Mouse (Mus musculus): ENCODE measurements at regions not wholly inside any gene's neighbourhood (a gene's known extent, or its start where the extent isn't known, plus 50 kb on each side); places are given as distances from the start of the nearest gene placed in this dataset.

GRCm38 (mm10) chr2:128427181-128427880, 163.7 kb upstream of the Spdye4c start:
- Histone ChIP-seq H3K27me3 (ENCODE audit: control insufficient read depth, insufficient read depth, low read length) (no peaks in the 10 kb centered on the region), H3K27ac (ENCODE audit: control insufficient read depth, insufficient read depth, low read depth, low read length) (no peak overlapping the region), H3K4me3 (ENCODE audit: control insufficient read depth, low read depth, low read length) (no peak overlapping the region), H3K4me1 (ENCODE audit: control insufficient read depth, insufficient read depth, low read length) (no peaks in the 10 kb centered on the region), H3K36me3 (ENCODE audit: control insufficient read depth, insufficient read depth, low read length) (no peaks in the 10 kb centered on the region)
- TF ChIP-seq CTCF (IDR thresholded peaks at IDR 0.05; ENCODE audit: control insufficient read depth, insufficient read depth, insufficient replicate concordance, low read depth, low read length) (no peak), POLR2A (IDR thresholded peaks at IDR 0.05; ENCODE audit: control insufficient read depth, low read depth, low read length) (no peak)

GRCm38 (mm10) chr2:128428154-128428553, 162.9 kb upstream of the Spdye4c start:
- Histone ChIP-seq H3K36me3 (ENCODE audit: control insufficient read depth, insufficient read depth, low read length) (no peaks in the 10 kb centered on the region), H3K27me3 (ENCODE audit: control insufficient read depth, insufficient read depth, low read length) (no peaks in the 10 kb centered on the region), H3K27ac (ENCODE audit: control insufficient read depth, insufficient read depth, low read depth, low read length) (no peak overlapping the region), H3K4me1 (ENCODE audit: control insufficient read depth, insufficient read depth, low read length) (no peaks in the 10 kb centered on the region), H3K4me3 (ENCODE audit: control insufficient read depth, low read depth, low read length) (no peak overlapping the region)
- TF ChIP-seq CTCF (IDR thresholded peaks at IDR 0.05; ENCODE audit: control insufficient read depth, insufficient read depth, insufficient replicate concordance, low read depth, low read length) (no peak), POLR2A (IDR thresholded peaks at IDR 0.05; ENCODE audit: control insufficient read depth, low read depth, low read length) (no peak)

GRCm38 (mm10) chr2:128428651-128429633, 162.1 kb upstream of the Spdye4c start:
- Histone ChIP-seq H3K27ac (ENCODE audit: control insufficient read depth, insufficient read depth, low read depth, low read length) (no peak overlapping the region), H3K27me3 (ENCODE audit: control insufficient read depth, insufficient read depth, low read length) (no peaks in the 10 kb centered on the region), H3K36me3 (ENCODE audit: control insufficient read depth, insufficient read depth, low read length) (no peaks in the 10 kb centered on the region), H3K4me3 (ENCODE audit: control insufficient read depth, low read depth, low read length) (no peak overlapping the region), H3K4me1 (ENCODE audit: control insufficient read depth, insufficient read depth, low read length) (no peaks in the 10 kb centered on the region)
- TF ChIP-seq CTCF (IDR thresholded peaks at IDR 0.05; ENCODE audit: control insufficient read depth, insufficient read depth, insufficient replicate concordance, low read depth, low read length) (no peak), POLR2A (IDR thresholded peaks at IDR 0.05; ENCODE audit: control insufficient read depth, low read depth, low read length) (no peak)

- no peak overlapping the region for H3K27ac ChIP-seq (ENCODE audit: control insufficient read depth, insufficient read depth, low read depth, low read length)
- no peaks in the 10 kb centered on the region for H3K4me1 ChIP-seq (ENCODE audit: control insufficient read depth, insufficient read depth, low read length)
- TF ChIP-seq CTCF (IDR thresholded peaks at IDR 0.05; ENCODE audit: control insufficient read depth, insufficient read depth, insufficient replicate concordance, low read depth, low read length) (no peak), POLR2A (IDR thresholded peaks at IDR 0.05; ENCODE audit: control insufficient read depth, low read depth, low read length) (no peak)
- H3K4me3 ChIP-seq (ENCODE audit: control insufficient read depth, low read depth, low read length) = no peak overlapping the region
- H3K36me3 ChIP-seq (ENCODE audit: control insufficient read depth, insufficient read depth, low read length) = no peaks in the 10 kb centered on the region
- H3K27me3 ChIP-seq (ENCODE audit: control insufficient read depth, insufficient read depth, low read length) = no peaks in the 10 kb centered on the region
Observed at GRCm38 (mm10) chr2:128429786-128430185, 161.2 kb upstream of the Spdye4c start.

GRCm38 (mm10) chr2:128430776-128431291, 160.2 kb upstream of the Spdye4c start:
- no peaks in the 10 kb centered on the region for H3K27me3 ChIP-seq (ENCODE audit: control insufficient read depth, insufficient read depth, low read length)
- H3K27ac ChIP-seq (ENCODE audit: control insufficient read depth, insufficient read depth, low read depth, low read length) = no peak overlapping the region
- no peaks in the 10 kb centered on the region for H3K36me3 ChIP-seq (ENCODE audit: control insufficient read depth, insufficient read depth, low read length)
- H3K4me1 ChIP-seq (ENCODE audit: control insufficient read depth, insufficient read depth, low read length) = no peaks in the 10 kb centered on the region
- no peak for TF ChIP-seq CTCF (IDR thresholded peaks at IDR 0.05; ENCODE audit: control insufficient read depth, insufficient read depth, insufficient replicate concordance, low read depth, low read length)
- TF ChIP-seq POLR2A (IDR thresholded peaks at IDR 0.05; ENCODE audit: control insufficient read depth, low read depth, low read length) = no peak
- H3K4me3 ChIP-seq (ENCODE audit: control insufficient read depth, low read depth, low read length) = no peak overlapping the region

GRCm38 (mm10) chr2:128431751-128432150, 159.3 kb upstream of the Spdye4c start:
- Histone ChIP-seq H3K4me1 (ENCODE audit: control insufficient read depth, insufficient read depth, low read length) (no peaks in the 10 kb centered on the region), H3K4me3 (ENCODE audit: control insufficient read depth, low read depth, low read length) (no peak overlapping the region), H3K27ac (ENCODE audit: control insufficient read depth, insufficient read depth, low read depth, low read length) (no peak overlapping the region), H3K27me3 (ENCODE audit: control insufficient read depth, insufficient read depth, low read length) (no peaks in the 10 kb centered on the region), H3K36me3 (ENCODE audit: control insufficient read depth, insufficient read depth, low read length) (no peaks in the 10 kb centered on the region)
- TF ChIP-seq POLR2A (IDR thresholded peaks at IDR 0.05; ENCODE audit: control insufficient read depth, low read depth, low read length) (no peak), CTCF (IDR thresholded peaks at IDR 0.05; ENCODE audit: control insufficient read depth, insufficient read depth, insufficient replicate concordance, low read depth, low read length) (no peak)

GRCm38 (mm10) chr2:128432741-128433140, 158.3 kb upstream of the Spdye4c start:
- Histone ChIP-seq H3K27me3 (ENCODE audit: control insufficient read depth, insufficient read depth, low read length) (no peaks in the 10 kb centered on the region), H3K4me3 (ENCODE audit: control insufficient read depth, low read depth, low read length) (no peak overlapping the region), H3K4me1 (ENCODE audit: control insufficient read depth, insufficient read depth, low read length) (no peaks in the 10 kb centered on the region), H3K27ac (ENCODE audit: control insufficient read depth, insufficient read depth, low read depth, low read length) (no peak overlapping the region), H3K36me3 (ENCODE audit: control insufficient read depth, insufficient read depth, low read length) (no peaks in the 10 kb centered on the region)
- TF ChIP-seq CTCF (IDR thresholded peaks at IDR 0.05; ENCODE audit: control insufficient read depth, insufficient read depth, insufficient replicate concordance, low read depth, low read length) (no peak), POLR2A (IDR thresholded peaks at IDR 0.05; ENCODE audit: control insufficient read depth, low read depth, low read length) (no peak)
